Mouse (Mus musculus) E14TG2a.4 (cell line): ENCODE measurements around the gene Nos1.

Experiments
- H3K27me3 ChIP-seq: 2 replicates; pipeline ENCODE4 v1.6.1; 2014; ENCODE audit warnings: low read length, control low read depth; ENCODE audit not compliant: insufficient read depth
- H3K36me3 ChIP-seq: 2 replicates; pipeline ENCODE4 v1.6.1; 2014; ENCODE audit warnings: low read length, control low read depth; ENCODE audit not compliant: insufficient read depth
- H3K4me1 ChIP-seq: replicated peaks from 2 replicates; pipeline ENCODE4 v1.6.1; 2014; ENCODE audit warnings: low read depth, low read length, control low read depth
- H3K4me3 ChIP-seq: replicated peaks from 2 replicates; pipeline ENCODE4 v1.5.1; 2014; ENCODE audit warnings: mild to moderate bottlenecking, low read length
- H3K9me3 ChIP-seq: 2 replicates; pipeline ENCODE4 v1.6.1; 2014; ENCODE audit warnings: low read length, control low read depth
- CTCF ChIP-seq: conservative IDR thresholded peaks from 2 replicates; pipeline ENCODE4 v1.5.1; 2014; ENCODE audit warnings: low read length
- NANOG ChIP-seq: IDR thresholded peaks from 2 replicates; pipeline ENCODE4 v1.6.1; 2014; ENCODE audit warnings: borderline replicate concordance, low read length, mixed read lengths
- POU5F1 ChIP-seq: IDR thresholded peaks from 2 replicates; pipeline ENCODE4 v1.6.1; 2014; ENCODE audit warnings: low read length, borderline replicate concordance

The Nos1 gene

DNA sequence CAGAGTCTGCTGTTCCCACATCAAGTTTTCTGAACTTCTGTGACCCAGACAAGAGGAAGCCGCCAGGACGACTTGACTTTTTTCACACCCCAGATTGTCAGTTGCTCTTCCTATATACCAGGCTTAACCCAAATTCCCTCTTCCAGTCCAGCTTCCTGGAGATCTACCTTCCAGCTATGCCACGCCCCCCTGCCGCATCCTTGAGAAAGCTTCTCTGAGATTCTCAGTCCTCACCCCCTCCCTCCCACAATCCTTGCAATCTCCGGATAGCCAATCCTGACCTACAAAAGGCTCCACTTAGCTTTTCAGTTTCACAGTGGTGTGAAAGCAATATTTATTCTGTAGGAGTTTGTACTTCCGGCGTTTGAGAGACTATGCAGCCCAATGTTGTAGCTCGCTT, 110.0 kb downstream of the Nos1 start:
- Histone ChIP-seq H3K9me3 (no peaks in the 10 kb centered on the region), H3K4me3 (0 out of 2 replicates have a peak overlapping the region, but pooled peaks have one; percentile 5), H3K4me1 (peaks cover 70% of the 10 kb centered on the region), H3K36me3 (no peaks in the 10 kb centered on the region), H3K27me3 (no peaks in the 10 kb centered on the region; the same call in 1 of the 2 replicates)
- TF ChIP-seq CTCF (no peak), POU5F1 (no peak), NANOG (no peak)

DNA sequence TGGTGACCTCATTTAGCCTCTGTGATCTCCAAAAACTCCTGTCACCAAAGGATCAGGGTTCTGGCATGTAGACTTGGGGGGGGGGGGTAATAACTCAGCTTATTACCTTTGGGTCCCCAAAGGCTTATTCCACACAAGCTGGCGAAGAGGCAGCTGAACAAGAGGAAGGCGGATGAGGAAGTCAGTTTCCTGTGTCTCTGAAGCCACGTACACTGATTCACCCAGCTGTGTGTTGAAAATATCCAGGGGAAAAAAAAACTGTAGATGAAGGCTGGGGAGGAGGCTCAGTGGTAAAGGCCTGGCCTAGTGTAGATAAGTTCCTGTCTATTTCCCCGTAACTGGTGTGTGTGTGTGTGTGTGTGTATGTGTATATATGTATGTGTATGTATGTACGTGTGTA, 110.7 kb downstream of the Nos1 start:
- no peak for TF ChIP-seq POU5F1
- TF ChIP-seq CTCF: no peak
- TF ChIP-seq NANOG: no peak
- no peaks in the 10 kb centered on the region for H3K36me3 ChIP-seq

DNA sequence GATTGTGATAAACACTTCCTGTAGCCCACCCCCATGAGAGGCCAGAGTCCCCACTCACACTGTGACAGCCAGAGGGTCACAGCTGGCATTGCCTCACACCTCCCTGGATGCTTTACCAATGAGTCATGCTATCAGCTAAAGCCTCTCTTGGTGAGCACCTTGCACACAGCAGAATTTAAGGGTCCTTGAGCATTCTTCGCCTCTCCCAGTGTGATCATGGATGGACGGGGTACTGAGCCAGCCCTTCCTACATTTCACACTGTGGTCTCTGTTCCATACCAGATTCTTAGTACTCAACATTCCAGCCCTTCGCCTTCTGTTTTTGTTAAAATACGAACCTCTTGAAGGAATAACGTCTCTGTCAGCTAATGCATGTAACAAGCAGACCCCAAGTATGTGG, 113.2 kb downstream of the Nos1 start:
- peaks cover 1% of the 10 kb centered on the region for H3K27me3 ChIP-seq
- H3K4me3 ChIP-seq: no peak overlapping the region
- TF ChIP-seq NANOG (no peak), POU5F1 (no peak), CTCF (no peak)
- H3K36me3 ChIP-seq: no peaks in the 10 kb centered on the region
- H3K4me1 ChIP-seq: peaks cover 88% of the 10 kb centered on the region
- H3K9me3 ChIP-seq: no peaks in the 10 kb centered on the region

More for the DNA sequence above, 110.7 kb downstream of the Nos1 start:
- Histone ChIP-seq H3K4me1 (peaks cover 77% of the 10 kb centered on the region), H3K4me3 (no peak overlapping the region), H3K27me3 (no peaks in the 10 kb centered on the region; the same call in 1 of the 2 replicates), H3K9me3 (no peaks in the 10 kb centered on the region)

DNA sequence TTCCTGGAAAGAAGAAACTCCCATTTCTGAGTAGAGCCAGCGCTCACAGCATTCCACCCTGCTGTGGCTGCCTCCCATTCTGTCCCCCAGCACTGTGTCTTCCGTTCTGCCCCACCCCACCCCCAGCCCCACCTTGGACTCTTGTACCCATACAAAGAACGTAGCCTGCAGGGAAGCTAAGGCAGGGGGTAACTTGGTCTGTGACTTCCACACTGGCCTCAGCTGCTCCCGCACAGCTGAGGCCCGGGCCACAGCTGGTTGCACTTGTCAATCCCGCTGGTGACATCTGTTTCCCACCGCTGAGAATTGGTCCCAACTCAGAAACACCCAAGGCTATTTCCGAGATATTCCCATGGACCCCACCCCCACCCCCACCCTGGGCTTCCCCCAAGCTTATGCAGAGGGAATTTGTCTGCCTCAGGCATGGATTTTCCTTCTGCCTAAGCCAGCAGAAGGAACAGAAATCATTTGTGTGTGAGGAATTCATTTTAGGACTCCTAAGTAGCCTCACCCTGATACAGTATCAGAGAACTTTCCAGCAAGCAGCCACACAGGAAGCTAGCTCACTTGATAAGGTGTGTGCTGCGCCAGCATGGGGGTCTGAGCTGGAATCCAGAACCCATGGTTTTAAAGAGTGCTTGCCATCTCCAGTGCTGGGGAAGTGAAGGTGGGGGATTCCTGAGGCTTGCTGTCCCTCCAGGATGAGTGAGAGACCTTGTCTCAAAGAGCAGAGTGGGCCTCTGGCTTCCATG, 117.4 kb downstream of the Nos1 start:
- Histone ChIP-seq H3K9me3 (no peaks in the 10 kb centered on the region), H3K27me3 (peaks cover 13% of the 10 kb centered on the region), H3K36me3 (no peaks in the 10 kb centered on the region), H3K4me1 (peaks cover 80% of the 10 kb centered on the region), H3K4me3 (0 out of 2 replicates have a peak overlapping the region, but pooled peaks have one; percentile 35)
- no peak for TF ChIP-seq NANOG
- no peak for TF ChIP-seq CTCF
- no peak for TF ChIP-seq POU5F1

DNA sequence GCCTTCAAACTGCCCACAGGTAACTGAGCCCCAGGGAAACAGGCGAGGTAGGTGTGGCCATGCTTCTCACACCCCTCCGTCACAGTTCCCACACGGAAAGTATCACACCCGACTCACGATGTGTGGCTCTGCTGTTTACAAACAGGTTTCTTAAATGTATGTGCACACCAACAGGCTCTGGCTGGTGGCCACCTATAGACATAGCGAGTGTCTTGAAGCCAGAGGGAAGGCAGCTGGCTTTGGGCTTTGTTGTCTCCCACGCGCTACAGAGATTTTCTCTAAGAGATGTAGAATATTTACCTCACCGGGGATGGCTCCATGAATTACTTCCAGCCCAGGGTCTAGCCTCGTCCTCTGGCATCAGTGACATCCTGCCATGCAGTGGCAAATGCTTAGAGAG, 118.5 kb downstream of the Nos1 start:
- Histone ChIP-seq H3K27me3 (peaks cover 13% of the 10 kb centered on the region), H3K9me3 (peaks cover 6% of the 10 kb centered on the region; the same call in 1 of the 2 replicates), H3K4me3 (no peak overlapping the region), H3K36me3 (no peaks in the 10 kb centered on the region), H3K4me1 (peaks cover 74% of the 10 kb centered on the region)
- TF ChIP-seq POU5F1 (no peak), CTCF (no peak), NANOG (no peak)

DNA sequence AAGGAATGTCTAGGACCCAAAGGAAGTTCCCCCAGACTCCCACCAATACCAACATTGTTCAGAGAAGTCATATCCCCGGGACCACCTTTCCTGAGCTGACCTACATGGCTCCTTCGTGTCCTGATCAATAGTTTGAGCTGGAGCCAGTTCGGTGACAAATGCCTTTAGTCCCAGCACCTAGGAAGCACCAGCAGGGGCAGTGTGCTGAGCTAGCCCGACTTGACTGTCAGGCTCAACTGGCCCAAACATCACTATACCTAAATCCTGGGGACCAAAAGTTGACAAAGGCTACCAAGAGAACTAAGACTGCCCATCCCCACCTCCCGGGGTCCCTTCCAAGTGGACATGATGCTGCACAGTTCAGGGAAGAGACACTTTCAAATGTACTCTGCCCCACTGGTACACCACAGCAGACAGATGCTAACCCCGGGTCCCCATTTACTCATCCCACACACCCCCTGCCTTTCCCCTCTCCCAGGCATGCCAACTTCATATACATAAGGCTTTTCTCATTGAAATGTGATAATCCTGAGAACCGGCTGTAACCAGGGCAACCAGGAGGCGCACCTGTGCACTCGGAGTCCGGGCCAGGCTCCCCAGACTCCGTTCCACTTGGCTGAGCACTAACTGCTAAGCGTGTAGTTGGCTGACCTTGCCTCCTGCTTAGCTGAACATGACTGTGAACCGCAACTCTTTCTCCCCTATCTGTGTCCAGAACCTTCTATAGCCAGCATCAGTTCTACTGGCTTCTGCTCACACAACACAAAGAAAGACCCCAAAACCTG, 120.3 kb downstream of the Nos1 start:
- H3K4me1 ChIP-seq: peaks cover 66% of the 10 kb centered on the region
- TF ChIP-seq POU5F1: no peak
- TF ChIP-seq NANOG: no peak
- TF ChIP-seq CTCF: peak; percentile 20; the same call in 1 of the 2 replicates
- no peaks in the 10 kb centered on the region for H3K36me3 ChIP-seq
- H3K9me3 ChIP-seq: peaks cover 6% of the 10 kb centered on the region; the same call in 1 of the 2 replicates
- peaks cover 13% of the 10 kb centered on the region for H3K27me3 ChIP-seq
- H3K4me3 ChIP-seq: no peak overlapping the region

DNA sequence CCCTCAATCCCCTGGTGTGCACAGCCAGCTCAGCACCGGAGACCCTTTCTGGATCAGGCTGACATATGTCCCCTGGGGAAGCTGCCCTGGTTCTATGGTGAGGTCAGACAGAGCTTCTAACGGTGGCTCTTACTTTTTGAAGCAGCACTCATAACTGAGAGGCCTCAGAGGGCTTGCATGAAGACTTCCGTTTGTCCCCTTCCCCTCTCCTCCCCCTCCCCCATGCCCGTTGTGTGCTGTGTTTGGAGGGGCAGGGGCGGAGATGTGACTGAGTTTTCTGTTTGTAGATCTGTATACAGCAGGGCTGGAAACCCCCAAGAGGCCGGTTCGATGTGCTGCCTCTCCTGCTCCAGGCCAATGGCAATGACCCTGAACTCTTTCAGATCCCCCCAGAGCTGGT, 122.7 kb downstream of the Nos1 start:
- peaks cover 6% of the 10 kb centered on the region; the same call in 1 of the 2 replicates for H3K9me3 ChIP-seq
- peaks cover 59% of the 10 kb centered on the region for H3K4me1 ChIP-seq
- H3K4me3 ChIP-seq: no peak overlapping the region
- H3K27me3 ChIP-seq: peaks cover 13% of the 10 kb centered on the region
- TF ChIP-seq NANOG (no peak), CTCF (no peak), POU5F1 (no peak)
- H3K36me3 ChIP-seq: no peaks in the 10 kb centered on the region

DNA sequence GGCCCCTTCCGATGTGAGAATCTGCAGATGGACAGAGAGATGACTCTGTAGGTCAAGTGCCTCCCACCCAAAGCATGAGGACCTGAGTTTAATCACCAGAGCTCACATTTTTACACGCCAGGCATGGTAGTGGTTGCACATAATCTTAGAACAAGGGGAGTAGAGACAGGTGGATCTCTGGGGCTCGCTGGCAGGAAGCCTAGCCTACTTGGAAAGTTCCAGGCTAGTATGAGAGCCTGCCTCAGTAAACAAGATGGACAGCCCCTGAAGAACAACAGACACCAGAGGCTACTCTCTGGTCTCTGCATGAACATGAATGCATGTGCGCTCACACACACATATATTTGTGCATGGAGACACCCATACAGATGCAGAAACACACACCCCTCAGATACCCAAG, 124.9 kb downstream of the Nos1 start:
- Histone ChIP-seq H3K4me1 (peaks cover 50% of the 10 kb centered on the region), H3K27me3 (peaks cover 3% of the 10 kb centered on the region), H3K9me3 (peaks cover 6% of the 10 kb centered on the region; the same call in 1 of the 2 replicates), H3K36me3 (no peaks in the 10 kb centered on the region), H3K4me3 (no peak overlapping the region)
- TF ChIP-seq POU5F1 (no peak), CTCF (no peak), NANOG (no peak)
